Mouse (Mus musculus) bone marrow macrophage, adult 2 months (primary cell): ENCODE data around the gene Rgs19.

Experiments used
- CTCF ChIP-seq: IDR thresholded peaks from 2 replicates; pipeline ENCODE4 v1.5.1; 2012; ENCODE audit warnings: low read depth, mild to moderate bottlenecking, low read length, moderate library complexity
- POLR2A ChIP-seq: IDR thresholded peaks from 2 replicates; pipeline ENCODE4 v1.6.1; 2012; ENCODE audit warnings: mild to moderate bottlenecking, low read depth, low read length, borderline replicate concordance

GRCm38 (mm10) chr2:181681978-181682377 lies 11.8 kb downstream of the Rgs19 start:
- TF ChIP-seq CTCF (no peak), POLR2A (no peak)
